Mouse (Mus musculus): Measurements from ENCODE around the gene Wnt11.

Wnt11 gene

GRCm38 (mm10) chr7:98834711-98835321 lies at the start of gene Wnt11:
Gene Wnt11 (plus strand): TSS chr7:98835112.
- no peak for DNase-seq (ENCODE audit: extremely low read depth, insufficient read length, low spot score)

GRCm38 (mm10) chr7:98786792-98787612 lies 47.9 kb upstream of the Wnt11 start:
- no peak for DNase-seq (ENCODE audit: extremely low read depth, insufficient read length, low spot score)

DNA sequence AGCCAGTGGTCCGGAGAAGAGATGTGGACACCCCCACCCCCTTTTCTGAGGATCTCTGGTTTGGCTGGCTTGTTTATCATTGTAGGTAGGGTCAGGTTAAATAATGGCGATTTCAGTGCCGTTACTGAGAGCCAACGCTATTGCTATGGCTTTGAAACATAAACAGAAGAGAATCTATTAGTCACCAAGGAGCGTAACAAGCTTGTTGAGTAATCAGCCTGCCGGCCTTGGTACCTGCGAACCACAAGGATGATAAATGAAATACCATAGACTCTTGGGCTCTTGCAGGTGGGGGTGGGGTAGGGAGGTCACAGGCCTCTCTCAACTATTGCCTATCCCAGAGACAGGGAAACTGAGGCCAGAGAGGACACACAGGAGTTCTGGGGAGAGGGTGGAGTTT lies 46.2 kb upstream of the Wnt11 start:
- DNase-seq (ENCODE audit: extremely low read depth, insufficient read length, low spot score): peak; percentile 22

DNA sequence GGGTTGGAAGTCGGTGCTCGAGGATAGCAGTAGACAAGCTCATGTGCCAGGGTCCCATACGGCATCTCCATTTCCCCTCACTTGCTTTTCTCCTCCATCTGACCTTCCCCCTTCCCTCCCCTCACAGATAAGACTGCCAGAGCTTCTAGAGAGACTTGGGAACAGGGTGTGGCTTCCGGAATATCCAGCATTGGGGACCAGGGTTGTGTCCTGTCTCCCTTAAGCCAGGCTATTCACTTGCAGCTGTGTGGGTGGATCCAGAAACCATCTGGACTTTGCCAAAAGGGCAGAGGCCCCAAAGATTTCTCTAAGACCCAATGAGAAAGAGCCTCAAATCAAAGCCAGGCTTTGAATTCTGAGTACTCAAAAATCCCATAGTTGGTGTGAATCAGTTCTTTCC lies 45.8 kb upstream of the Wnt11 start:
- no peak for DNase-seq (ENCODE audit: extremely low read depth, insufficient read length, low spot score)

DNA sequence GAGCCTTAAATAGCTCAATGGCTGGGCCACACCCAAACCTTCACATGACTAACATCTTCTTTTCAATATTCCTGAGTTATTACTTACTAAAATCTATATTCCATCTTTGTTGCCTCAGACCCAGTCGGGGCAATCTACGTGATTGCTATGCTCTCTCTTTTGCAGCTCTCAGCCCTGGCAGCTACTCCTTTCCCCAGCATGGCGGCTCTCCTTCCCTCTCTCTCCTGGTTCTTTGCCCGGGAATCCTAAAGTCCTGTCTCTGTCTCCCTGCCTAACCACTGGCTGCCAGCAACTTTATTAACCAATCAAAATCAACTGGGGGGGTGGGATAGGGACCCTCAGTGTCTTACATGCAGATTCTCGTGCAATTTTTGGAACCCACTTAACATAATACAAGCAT lies 43.0 kb upstream of the Wnt11 start:
- no peak for DNase-seq (ENCODE audit: extremely low read depth, insufficient read length, low spot score)

DNA sequence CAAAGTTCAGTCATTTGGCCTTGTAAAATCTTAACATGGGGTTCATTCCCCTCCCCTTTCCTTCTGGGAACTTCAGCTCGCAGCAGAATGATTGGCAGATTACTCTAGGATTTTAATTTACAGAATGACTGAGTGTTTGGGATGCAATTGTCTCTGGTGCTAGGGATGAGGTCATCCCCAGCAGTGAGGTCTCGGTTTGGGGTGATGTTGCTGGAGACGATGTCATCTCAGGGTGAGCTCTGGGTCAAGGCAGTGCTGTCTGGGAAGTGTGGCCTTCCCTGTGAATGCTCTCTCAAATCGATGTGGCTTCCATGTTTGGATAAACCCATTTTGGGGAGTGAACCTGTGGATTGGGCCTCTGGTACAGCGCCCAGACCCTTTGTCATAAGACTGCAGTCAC lies 41.1 kb upstream of the Wnt11 start:
- no peak for DNase-seq (ENCODE audit: extremely low read depth, insufficient read length, low spot score)

DNA sequence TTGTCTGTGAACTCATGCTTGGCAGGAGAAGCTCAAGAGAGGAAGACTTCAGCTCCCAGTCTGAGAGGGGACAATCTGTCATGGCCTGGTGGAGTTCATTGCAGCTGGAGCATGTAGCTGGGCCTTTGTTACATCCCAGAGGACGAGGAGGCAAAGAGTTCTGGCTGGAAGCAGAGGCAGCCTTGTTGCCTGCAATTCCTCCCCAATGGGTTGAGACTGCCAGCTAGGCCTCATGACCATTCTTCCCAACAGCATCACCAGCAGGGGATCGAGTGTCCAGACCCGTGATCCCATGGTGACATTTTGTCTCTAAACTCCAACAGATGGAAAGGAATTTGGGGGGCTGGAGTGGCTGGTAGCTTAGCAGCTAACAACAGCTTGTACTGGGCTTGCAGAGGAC lies 40.5 kb upstream of the Wnt11 start:
- DNase-seq (ENCODE audit: extremely low read depth, insufficient read length, low spot score): no peak

GRCm38 (mm10) chr7:98795637-98796036 lies 39.3 kb upstream of the Wnt11 start:
- DNase-seq (ENCODE audit: extremely low read depth, insufficient read length, low spot score): no peak

DNA sequence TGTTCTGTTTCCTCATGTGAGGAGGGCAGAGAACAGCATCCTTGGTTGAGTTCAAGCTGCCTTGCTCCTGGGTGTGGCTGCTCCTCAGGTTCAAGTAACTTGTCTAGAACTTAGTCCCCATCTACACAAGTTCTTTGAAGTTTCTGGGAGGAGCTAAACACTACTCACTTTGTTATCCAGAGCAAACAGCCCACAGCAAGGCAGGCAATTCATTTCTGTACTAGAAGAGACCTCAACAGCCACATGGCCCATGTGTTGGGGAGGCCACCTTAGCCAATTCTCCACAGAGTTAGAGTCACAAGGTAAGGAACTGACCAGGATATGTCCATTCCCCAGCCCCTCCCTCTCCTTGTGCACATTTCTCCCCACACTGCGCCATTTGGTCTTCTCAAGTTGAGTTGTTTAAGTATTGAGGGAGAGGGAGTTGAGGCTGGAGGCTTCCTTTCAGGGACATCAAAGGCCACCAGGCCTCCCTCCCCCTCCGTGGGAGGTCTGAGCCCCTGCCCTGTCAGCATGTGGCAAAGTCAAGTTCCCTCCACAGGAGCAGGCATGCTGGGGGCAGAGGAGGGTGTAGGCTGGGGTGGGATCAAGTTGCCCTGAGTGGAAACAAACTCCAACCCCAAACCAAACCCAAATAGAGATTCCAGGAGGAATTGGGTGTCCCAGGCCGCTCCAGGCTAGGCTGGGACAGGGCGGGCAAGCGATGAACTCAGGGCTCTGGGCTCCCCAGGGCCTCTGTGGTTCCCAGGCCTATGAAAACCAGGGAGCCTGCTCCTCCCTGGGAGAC lies 37.4 kb upstream of the Wnt11 start:
- no peak for DNase-seq (ENCODE audit: extremely low read depth, insufficient read length, low spot score)

GRCm38 (mm10) chr7:98798134-98798417 lies 36.8 kb upstream of the Wnt11 start:
- DNase-seq (ENCODE audit: extremely low read depth, insufficient read length, low spot score): no peak

DNA sequence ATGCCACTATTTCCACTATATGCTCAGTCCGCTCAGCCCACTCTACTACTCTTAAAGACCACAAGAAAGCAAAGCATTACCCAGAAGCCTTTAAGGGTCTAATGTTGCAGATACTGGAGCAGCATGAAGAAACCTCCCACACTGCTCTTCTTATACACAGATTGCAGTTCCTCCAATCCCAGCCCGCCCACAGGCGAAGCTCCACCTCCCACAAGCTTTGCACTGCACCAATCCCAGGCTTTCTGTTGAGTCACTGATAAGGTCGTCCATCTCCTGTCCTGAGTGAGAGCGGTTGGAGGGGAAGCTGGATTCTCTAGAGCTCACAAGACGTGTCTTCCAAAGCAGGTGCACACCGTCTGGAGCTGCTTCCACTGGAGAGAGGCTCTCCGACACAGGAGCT lies 34.5 kb upstream of the Wnt11 start:
- no peak for DNase-seq (ENCODE audit: extremely low read depth, insufficient read length, low spot score)

GRCm38 (mm10) chr7:98801086-98801485 lies 33.8 kb upstream of the Wnt11 start:
- DNase-seq (ENCODE audit: extremely low read depth, insufficient read length, low spot score): no peak

- DNase-seq (ENCODE audit: extremely low read depth, insufficient read length, low spot score): no peak
Measured at GRCm38 (mm10) chr7:98803181-98803580, 31.7 kb upstream of the Wnt11 start.

DNA sequence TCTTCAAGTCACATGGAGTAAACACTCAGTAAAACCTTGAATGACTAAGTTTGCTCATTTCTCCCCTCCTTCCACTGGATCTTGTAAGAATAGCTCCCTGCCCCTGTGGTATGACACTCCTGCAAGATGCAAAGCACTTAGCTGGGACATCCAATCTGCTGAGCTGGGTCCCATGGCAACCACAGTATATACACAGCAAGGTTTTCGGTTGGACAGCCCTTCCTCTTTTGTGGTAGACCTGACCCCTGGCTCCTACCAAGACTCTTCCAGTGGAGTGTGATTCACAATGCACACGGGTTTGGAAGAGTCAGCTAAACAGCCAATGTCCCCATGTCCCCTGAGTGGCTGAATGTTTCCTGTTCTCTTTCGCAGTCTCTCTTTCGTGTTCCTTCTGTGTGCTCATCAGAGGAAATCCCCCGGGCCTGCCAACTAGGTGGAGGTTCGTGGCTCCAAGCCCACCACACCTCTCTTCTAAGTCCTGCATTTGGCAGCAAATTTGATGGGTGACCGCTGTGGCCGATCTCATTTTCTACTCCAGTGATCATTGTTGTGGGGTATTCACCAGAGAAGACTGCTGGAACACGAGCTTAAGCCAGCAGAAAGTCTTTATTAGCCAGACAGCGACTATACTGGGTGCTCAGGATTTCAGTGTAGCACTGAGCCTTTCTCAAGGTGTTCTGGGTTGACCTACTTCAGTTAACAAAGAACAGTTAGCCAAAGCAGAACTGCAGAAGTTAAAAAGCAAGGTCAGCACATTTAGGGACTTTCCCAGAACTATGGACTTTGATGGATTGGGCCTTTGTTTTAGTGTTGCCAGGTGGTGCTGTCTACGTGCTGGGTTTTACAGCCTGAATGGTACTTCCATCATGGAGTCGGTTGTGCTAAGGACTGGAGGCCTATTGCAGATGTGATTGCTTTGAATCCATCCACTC lies 29.8 kb upstream of the Wnt11 start:
- peak; percentile 44 for DNase-seq (ENCODE audit: extremely low read depth, insufficient read length, low spot score)

DNA sequence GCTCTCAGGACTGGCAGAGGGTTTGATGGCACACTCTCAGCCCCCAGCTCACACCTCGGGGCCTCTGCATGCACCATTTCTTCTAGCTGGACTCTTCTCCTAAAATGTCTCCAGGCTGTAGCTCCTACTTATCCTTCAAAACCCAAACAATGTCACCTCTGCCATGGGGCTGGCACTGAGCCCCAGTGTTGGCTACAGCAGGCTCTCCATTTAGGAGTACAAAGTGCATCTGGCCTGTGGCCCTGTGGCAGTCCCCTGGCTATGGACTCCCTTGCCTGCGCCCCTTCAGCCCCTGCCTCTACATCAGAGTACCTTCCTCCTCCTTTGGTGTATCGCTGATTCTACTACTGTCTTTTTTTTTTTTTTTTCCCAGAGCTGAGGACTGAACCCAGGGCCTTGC lies 28.0 kb upstream of the Wnt11 start:
- DNase-seq (ENCODE audit: extremely low read depth, insufficient read length, low spot score): no peak

GRCm38 (mm10) chr7:98809372-98809771 lies 25.5 kb upstream of the Wnt11 start:
- no peak for DNase-seq (ENCODE audit: extremely low read depth, insufficient read length, low spot score)

GRCm38 (mm10) chr7:98810619-98811018 lies 24.3 kb upstream of the Wnt11 start:
- no peak for DNase-seq (ENCODE audit: extremely low read depth, insufficient read length, low spot score)

- DNase-seq (ENCODE audit: extremely low read depth, insufficient read length, low spot score): no peak
Measured at GRCm38 (mm10) chr7:98820501-98820900, 14.4 kb upstream of the Wnt11 start.

GRCm38 (mm10) chr7:98822881-98823280 lies 12.0 kb upstream of the Wnt11 start:
- no peak for DNase-seq (ENCODE audit: extremely low read depth, insufficient read length, low spot score)

- no peak for DNase-seq (ENCODE audit: extremely low read depth, insufficient read length, low spot score)
Measured at GRCm38 (mm10) chr7:98823896-98824822, 10.8 kb upstream of the Wnt11 start.

Data from 3134 (cell line).